Mouse (Mus musculus) adrenal gland, postnatal 10 days (tissue): Measurements from ENCODE around the gene Cckbr. TPM values are rescaled to one million over a fixed set of nuclear protein-coding genes. Genes with fewer than 3 reads are reported as not detected.

Experiments used
- DNase-seq: peaks from one replicate; pipeline ENCODE4 v3.0.0; 2021; ENCODE audit warnings: mixed read lengths
- total RNA-seq, 2 experiments: library from RNA; stranded (reverse); gene quantifications; 2 replicates each; pipeline ENCODE4 v1.2.3; 2021

Cckbr gene
- total RNA-seq, 2 experiments from 2014 or later, result 0.12 TPM; not detected in 1

GRCm38 (mm10) chr7:105497881-105498280 lies 72.3 kb downstream of the Cckbr start:
- DNase-seq, result no peak

DNA sequence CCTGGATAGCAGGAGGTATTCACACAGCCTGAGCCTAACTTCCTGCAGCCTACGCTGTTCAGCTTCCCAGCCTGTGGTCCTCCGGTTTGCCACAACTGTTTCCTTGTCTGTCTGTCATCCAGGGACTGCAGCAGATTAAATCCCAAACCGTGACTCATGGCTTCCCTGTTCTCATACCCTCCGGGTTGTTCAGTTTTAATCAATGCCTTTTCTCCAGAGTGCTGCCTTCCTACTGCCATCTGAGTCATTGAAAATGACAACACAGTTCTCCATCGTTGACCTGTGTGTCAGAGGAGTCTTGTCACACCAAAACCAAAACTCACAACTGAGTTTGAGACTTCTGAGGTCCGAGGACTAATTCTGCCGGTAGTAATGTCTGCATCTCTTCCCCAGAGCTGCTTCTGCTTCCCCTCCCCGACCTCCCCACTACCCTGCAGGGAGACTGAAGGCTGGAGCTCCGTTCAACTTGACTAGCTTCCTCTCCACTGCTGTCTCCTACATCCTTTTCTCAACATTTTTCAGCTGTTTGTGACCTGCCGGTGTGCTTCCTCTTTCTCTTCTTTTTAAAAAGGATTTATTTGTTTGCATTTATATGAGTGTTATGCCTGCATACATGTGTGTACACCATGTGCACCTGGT lies 73.4 kb downstream of the Cckbr start:
- no peak for DNase-seq

- DNase-seq, result no peak
Observed at GRCm38 (mm10) chr7:105499676-105500075, 74.1 kb downstream of the Cckbr start.

DNA sequence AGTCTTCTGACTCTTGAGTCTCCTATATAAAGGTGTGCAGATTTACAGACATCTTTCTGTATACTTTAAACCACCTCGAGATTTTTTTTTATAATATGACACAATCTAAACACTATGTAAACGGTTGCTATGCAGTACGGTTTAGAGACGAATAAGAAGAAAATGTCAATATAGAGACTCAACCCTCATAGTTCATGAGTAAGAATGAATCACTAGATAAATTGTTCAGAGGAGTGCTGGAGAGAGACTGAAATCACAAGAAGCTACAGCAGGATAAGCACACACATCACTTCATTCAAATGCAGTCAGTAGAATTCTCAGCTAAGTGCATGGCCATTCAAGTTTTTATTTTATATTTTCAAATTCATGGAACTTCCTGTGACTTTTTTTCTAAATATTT lies 76.5 kb downstream of the Cckbr start:
- DNase-seq, result no peak

DNA sequence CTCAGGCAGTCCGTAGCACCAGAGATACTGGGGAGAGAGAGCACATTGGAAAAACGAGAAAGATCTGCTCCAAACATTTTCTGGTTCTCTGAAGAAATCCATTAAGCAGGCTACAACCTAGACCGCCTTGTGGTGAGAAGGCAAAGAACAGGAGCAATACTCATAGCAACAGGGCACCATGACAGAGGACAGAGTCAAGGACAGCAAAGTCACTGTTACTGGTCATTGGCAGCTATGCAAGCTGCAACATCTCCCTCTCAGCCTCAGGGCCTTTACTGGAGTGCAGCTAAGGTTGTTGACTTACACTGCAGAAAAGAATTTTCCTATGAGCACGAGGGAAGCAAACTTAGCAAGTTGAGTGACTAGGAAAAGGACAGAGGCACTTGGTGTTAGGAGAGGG lies 81.7 kb downstream of the Cckbr start:
- peak; percentile 15 for DNase-seq

DNA sequence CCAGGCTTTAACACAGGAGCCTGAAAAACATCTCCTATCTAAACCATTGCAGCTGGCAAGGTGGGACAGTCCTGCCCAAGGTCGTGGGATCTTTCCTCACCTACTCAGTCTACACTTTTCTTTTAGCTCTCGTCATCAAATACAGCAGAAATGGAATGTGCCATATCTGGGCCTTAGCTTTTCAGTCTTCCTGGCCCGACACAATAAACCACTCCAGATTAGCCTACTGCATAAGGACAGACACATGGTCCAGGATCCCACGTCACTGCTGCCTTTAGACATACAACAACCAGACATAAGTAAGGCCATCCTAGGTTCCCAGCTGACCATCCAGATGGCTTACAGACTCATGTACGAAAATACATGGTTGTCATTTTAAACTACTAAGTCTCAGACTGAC lies 84.6 kb downstream of the Cckbr start:
- DNase-seq, result no peak

- no peak for DNase-seq
Observed at GRCm38 (mm10) chr7:105513845-105514291, 88.3 kb downstream of the Cckbr start.

DNA sequence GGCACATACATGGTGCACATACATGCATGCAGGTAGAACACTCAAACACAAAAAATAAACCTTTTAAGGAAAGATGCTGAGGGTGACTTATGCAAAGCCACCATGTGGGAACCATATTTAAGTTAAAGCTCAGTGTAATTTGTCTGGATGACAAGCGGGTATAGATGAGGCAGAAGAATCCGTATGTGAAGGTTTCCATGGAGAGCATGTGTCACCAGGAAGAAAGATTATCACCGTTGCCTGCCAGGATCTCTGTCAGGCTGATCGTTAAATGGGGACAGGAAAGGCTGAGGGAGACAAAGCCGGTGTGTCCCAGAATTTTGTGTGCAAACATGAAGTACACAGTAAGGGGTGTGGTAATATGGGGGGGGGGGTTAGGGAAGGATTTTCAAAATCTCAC lies 89.0 kb downstream of the Cckbr start:
- DNase-seq, result no peak

DNA sequence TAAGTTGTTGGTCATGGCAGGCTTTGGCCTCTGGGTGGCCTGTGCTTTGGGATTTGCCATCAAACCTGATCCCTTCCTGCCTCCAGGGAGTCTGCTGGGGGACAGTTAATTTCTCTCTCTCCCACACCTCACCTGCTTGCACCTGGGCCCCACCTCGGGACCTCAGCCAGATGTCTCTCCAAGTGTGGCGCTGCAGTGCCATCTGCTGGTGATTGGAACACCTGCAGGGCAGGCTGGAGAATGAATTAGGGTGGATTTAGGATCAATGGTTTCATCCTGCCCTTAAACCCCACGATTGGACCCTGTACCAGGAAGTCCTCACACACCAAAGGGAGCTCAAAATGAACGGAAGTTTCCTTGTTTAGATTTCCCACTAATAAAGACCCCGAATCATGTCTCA lies 89.6 kb downstream of the Cckbr start:
- peak; percentile 72 for DNase-seq

DNA sequence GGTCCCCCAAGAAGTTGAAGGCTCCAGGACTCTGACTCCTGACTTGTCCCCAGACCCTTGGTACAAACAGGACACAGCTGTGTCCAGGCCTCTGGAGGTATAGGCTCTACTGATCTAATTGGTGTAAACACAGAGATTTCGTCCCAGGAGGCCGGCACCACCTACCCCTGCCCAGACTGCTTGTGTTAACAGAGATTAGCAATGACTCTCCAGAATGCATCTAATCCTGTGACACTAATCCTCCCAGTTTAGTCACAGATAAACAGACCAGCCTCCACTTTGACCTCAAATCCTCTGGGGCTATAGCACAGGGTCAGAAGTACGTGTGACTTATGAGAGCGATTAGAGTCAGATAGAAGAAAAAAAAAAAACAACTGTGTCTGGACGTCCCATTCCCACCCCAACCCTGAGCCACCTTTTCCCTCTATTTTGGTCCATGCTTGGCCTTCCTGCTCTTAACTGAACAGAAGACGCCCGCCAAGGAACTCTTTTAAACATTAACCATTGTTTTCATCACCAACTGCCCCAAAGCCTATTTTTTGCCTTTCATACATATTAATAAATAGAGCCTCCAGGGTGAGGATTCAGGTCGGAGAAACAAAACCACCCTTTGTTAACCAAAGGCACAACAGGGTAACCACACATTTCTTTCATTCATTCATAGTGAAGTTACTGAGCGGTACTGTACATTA lies 91.3 kb downstream of the Cckbr start:
- no peak for DNase-seq

- DNase-seq, result no peak
Observed at GRCm38 (mm10) chr7:105519336-105519735, 93.8 kb downstream of the Cckbr start.

GRCm38 (mm10) chr7:105519771-105520170 lies 94.2 kb downstream of the Cckbr start:
- no peak for DNase-seq

- peak; percentile 62 for DNase-seq
Observed at GRCm38 (mm10) chr7:105520201-105520600, 94.7 kb downstream of the Cckbr start.

Other genes with a start within 250 kb of the Cckbr start
- gene Olfr685, start 239.7 kb upstream of the Cckbr start, total RNA-seq, result not detected
- gene Olfr686, start 218.2 kb upstream of the Cckbr start, total RNA-seq, result not detected
- gene Olfr688, start 137.6 kb upstream of the Cckbr start, total RNA-seq, result not detected
- gene Olfr689, start 114.6 kb upstream of the Cckbr start, total RNA-seq, result not detected
- not detected for gene Olfr690, start 91.6 kb upstream of the Cckbr start, total RNA-seq
- gene Olfr691, start 83.5 kb upstream of the Cckbr start, total RNA-seq, result not detected
- gene Olfr692, start 57.5 kb upstream of the Cckbr start, total RNA-seq, result not detected
- not detected for gene Gm5901, start 50.7 kb upstream of the Cckbr start, total RNA-seq
- gene Fam160a2, start 25.7 kb upstream of the Cckbr start, total RNA-seq, result 10 to 100 TPM; 24.3 to 29.4 TPM
- not detected for gene Cnga4, start 21.2 kb upstream of the Cckbr start, total RNA-seq
- 10 to 100 TPM; 48.6 to 49.5 TPM for gene Cavin3, start 56.6 kb downstream of the Cckbr start, total RNA-seq
- 10 to 100 TPM; 59.2 to 68.1 TPM for gene Smpd1, start 128.6 kb downstream of the Cckbr start, total RNA-seq
- gene Apbb1, start 155.9 kb downstream of the Cckbr start, total RNA-seq, result 10 to 100 TPM; 19.6 to 25.2 TPM
- gene Hpx, start 174.4 kb downstream of the Cckbr start, total RNA-seq, result 100 to 1,000 TPM; 313 to 789 TPM
- 10 to 100 TPM; 32.5 to 45.1 TPM for gene Trim3, start 207.8 kb downstream of the Cckbr start, total RNA-seq
- gene Timm10b, start 214.3 kb downstream of the Cckbr start, total RNA-seq, result 100 to 1,000 TPM; 129 to 132 TPM
- 10 to 100 TPM; 48.3 to 57.8 TPM for gene Arfip2, start 214.7 kb downstream of the Cckbr start, total RNA-seq
- gene Gm45799, start 214.8 kb downstream of the Cckbr start, total RNA-seq, result 10 to 100 TPM in 1 of 2 experiments, 1 to 10 TPM in 1; 6.3 to 10.4 TPM
- 1 to 10 TPM; 3.0 to 4.7 TPM for gene Dnhd1, start 225.1 kb downstream of the Cckbr start, total RNA-seq